Mouse (Mus musculus): ENCODE measurements at regions not wholly inside any gene's neighbourhood (a gene's known extent, or its start where the extent isn't known, plus 50 kb on each side); places are given as distances from the start of the nearest gene placed in this dataset.

DNA sequence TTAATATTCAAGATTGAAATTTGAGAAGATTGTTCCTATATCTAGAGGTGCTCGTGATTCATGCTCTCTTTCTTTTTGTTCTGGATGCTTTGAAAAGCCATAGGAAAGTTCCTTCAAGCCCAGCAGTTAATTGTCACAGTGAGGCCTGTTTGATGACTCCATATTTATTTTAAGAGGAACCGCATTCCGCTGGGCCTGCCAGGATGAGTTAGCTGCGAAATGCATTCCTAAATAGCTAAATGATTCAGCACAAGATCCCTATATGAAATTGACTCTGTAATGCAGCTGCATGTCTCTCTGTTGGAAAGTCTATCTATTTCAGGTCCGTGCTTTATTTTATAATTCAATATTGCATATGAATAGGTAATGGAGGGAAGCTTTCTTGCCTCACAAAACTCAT is 511.9 kb upstream of the Adgra3 start:
- peak; percentile 6 to 8 for DNase-seq (ENCODE audit: low spot score in 2 of 2)

DNA sequence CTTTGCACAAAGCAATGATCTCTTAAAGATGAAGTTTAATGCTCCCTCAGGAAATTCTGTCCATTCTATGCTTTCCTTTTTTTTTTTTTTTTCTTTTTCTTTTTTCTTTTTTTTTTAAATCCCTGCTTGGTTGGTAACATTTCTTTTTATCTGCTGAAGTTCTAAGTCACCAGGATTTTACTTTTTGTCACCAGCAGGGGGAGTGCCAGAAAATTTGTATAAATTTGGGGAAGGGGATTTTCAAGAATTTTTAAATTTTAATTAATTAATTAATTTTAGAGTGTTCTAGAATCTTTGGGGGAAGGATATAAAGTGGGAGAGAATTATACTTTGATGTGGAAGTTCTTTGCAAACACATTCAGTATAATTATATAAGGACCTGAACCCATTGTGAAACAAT is 492.3 kb upstream of the Adgra3 start:
- no peak for DNase-seq (ENCODE audit: low spot score in 2 of 2)

DNA sequence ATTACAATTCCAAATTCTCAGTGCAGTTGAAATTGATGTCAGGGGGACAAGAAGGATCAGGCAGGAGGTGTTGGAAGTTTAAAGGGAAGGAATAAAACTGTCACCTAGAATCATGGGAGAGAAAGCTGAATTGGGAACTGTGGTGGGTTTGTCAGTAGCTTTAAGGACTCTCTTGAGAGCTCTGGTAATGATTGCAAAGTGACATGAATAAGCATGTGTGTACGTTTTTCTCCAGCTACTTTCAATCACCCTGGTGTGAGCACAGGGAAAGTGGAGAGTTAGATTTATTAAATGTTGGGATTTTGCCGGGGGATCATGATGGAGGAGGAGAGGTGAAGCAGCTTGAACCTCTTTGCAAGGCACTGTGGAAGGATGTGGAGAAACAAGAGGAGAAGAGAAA is 453.7 kb upstream of the Adgra3 start:
- no peak for DNase-seq (ENCODE audit: low spot score in 2 of 2)

DNA sequence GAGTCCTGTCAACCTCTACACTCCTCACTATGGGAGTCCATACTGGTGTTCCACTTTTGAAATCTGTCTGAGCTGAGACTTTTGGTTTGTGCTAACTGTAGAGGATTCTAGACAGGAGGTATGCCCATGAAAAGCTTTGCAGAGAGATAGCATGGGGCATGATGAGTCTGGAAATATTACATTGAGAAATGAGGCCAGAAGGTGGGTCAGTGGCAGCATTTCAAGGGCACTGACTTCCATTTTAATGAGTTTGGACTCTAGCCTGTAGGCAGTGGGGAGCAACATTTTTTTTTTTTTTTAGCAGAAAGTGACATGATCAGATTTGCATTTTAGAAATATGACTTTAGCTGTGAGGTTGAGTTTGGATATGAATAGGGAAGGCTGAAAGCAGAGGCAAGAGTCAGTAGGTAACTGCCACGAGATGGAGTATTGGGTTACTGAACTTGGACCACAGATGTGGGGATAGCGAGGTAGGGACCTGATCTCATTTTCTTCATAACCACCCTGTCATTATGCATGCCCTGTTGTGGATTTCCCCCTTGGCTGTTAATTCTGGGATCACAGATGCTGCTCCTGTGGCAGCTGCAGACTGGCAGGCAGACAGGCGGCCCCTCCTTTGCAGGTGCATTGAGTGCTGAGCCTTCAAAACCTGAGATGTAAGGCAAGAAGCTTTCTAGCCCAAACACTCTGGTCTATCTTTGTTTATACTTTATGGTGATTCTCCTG is 451.1 kb upstream of the Adgra3 start:
- no peak for DNase-seq (ENCODE audit: low spot score in 2 of 2)

DNA sequence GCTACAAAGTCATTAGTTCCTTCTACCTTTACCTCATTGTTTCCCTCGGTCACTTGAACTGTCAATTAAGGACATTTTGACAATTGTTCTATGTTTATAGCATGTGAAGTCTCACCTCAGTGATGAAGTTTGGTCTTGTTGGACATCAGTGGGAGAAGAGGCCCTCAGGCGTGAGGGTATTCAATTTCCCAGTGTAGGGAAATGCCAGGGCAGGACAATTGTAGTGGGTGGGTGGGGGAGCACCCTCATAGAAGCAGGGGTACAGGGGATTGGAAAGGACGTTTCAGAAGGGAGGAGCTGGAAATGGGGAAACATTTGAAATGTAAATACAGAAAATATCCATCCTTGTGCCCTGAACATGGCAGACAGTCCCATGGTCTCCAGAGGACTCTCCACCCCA is 431.4 kb upstream of the Adgra3 start:
- no peak for DNase-seq (ENCODE audit: low spot score in 2 of 2)

DNA sequence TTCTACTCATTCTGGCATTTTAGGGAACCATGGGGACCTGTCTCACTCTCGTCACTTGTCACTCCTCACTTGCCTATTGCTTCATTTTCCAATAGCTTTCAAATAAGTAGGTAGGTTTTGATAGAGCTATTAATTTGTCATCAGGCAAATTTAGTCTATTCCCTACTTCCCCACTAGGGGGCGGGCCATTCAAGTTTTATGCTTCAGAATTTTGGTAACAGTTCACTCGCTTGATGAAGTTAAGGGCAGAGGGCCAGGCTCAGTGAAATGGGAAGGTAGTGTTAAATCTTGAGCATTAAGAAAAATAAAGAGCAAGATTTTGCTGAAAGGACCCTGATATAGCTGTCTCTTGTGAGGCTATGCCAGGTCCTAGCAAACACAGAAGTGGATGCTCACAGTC is 418.2 kb upstream of the Adgra3 start:
- peak; percentile 51 to 62 for DNase-seq (ENCODE audit: low spot score in 2 of 2)

DNA sequence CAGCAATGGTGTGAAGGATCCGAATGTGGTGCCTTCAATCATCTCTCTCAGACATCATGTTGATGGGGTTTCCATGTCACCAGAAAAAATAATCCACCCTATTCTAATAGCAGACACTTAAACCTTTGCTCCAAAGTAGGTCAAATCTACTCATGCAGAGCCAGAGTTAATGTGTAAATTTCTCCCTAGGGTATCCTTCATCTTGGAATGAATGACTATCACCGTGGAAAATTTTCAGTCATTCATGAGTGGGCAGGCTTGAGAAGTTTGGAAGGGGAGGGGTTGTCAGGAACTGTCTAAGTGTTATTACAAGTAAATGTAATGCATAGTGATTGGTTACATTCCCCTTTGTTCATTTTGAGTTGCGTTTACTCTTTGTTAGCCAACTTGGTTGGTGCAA is 402.7 kb upstream of the Adgra3 start:
- DNase-seq (ENCODE audit: low spot score in 2 of 2), result no peak

DNA sequence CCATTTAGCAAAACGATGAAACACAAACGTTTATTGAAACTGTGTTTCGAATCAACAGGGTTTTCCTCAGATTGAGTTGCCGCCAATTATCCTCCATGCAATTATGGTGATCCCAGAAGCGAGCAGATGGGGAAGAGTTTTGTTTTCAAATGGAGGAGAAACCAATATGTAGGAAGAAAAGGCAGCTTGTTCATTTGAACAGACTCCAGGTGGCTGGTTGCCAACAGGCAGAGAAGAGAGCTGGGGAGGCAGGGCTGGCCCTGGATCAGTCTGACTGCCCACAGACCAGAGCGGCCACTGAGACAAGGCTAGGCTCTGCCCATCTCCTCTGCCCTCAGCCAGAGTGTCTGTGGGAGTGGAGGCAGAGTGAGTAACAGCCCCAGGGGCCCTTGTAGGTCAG is 398.8 kb upstream of the Adgra3 start:
- DNase-seq (ENCODE audit: low spot score in 2 of 2), result peak; percentile 53 to 62

DNA sequence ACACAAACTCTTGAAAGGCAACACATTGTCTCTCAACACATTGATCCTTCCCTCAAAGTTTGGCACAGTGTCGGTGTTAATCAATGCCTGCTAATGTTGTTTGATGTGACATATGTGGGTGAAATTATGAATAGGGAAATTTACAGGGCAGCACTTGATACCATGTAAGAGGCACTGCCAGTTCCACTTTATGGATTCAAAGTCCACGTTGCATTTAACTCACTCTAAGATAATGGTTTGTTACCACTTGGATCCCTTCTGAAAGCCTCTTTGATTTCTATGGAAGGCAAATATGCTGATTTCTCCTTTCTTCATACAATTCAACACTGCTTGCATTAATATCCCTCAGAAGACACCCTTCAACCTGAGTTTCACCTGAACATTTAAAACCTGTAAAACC is 395.6 kb upstream of the Adgra3 start:
- DNase-seq (ENCODE audit: low spot score in 2 of 2), result no peak

DNA sequence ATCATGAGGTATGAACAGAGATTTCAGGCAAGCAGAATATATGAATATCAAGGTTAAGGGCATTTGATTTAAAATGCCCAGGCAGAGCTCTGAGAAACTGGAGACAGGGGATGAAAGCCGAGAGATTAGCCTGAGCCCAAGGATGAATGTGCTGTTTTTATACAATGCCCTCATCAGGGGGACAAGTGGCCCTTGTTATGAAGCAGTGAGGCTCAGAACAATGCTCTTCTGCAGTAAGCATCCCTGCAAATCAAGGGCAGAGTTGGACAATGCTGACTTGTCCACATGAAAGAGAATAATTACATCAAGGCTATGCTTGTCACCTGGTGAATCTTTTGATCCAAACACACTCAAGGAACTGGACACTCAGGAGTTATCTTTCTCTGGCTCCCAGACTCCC is 348.1 kb upstream of the Adgra3 start:
- no peak for DNase-seq (ENCODE audit: low spot score in 2 of 2)

DNA sequence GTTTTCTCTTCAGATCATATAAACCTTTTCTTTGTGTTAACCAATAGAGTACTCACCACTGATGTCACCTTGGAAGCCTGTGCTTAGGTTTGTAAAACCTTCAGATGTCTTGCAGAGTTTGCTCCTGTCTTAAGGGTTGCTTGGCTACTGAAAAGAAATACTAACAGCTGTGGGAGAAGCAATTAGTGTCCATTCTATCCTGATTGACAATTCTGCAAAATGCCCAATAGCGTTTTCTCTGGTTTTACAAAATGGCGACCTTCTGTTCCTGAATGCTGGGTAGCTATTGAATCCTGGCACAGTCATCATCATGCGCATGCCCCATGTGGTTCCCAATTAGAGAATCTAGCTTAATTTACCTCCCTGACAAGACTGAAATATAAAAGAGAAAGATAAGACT is 347.7 kb upstream of the Adgra3 start:
- no peak for DNase-seq (ENCODE audit: low spot score in 2 of 2)
